Mouse (Mus musculus) midbrain, embryonic 11.5 days (tissue): ENCODE results near the gene H2al2c. TPM values are rescaled to one million over a fixed set of nuclear protein-coding genes. Genes with fewer than 3 reads are reported as not detected.
"Not testable (repeated sequence)": the region's sequence is repeated elsewhere in the genome, so short reads cannot be mapped to it uniquely, and the experiment has no call there.

ENCODE experiments used
- ATAC-seq: fragments of 200-750 bp; cut with Nextera tagmentation; 2 replicates; pipeline ENCODE4 v1.8.0; 2017; ENCODE audit warnings: moderate TSS enrichment, moderate library complexity; ENCODE audit not compliant: low FRiP score
- DNase-seq: peaks from one replicate; pipeline ENCODE4 v3.0.0; 2015; ENCODE audit warnings: low spot score; ENCODE audit errors: missing footprints
- H3K27ac ChIP-seq: fragments of 300-500 bp; sonication (generic); 2 replicates; pipeline ENCODE4 v1.5.1; 2014; ENCODE audit warnings: low read depth, low read length
- H3K27me3 ChIP-seq: fragments of 300-500 bp; sonication (generic); 2 replicates; pipeline ENCODE4 v1.6.1; 2014; ENCODE audit warnings: mild to moderate bottlenecking, low read length, moderate library complexity, mixed read lengths; ENCODE audit not compliant: control insufficient read depth, insufficient read depth
- H3K36me3 ChIP-seq: fragments of 300-500 bp; sonication (generic); 2 replicates; pipeline ENCODE4 v1.6.1; 2014; ENCODE audit warnings: mild to moderate bottlenecking, low read length, moderate library complexity, mixed read lengths; ENCODE audit not compliant: control insufficient read depth, insufficient read depth
- H3K4me1 ChIP-seq: fragments of 300-500 bp; sonication (generic); 2 replicates; pipeline ENCODE4 v1.6.1; 2014; ENCODE audit warnings: low read length; ENCODE audit not compliant: control insufficient read depth, insufficient read depth
- H3K4me2 ChIP-seq: fragments of 300-500 bp; sonication (generic); 2 replicates; pipeline ENCODE4 v1.6.1; 2014; ENCODE audit warnings: mild to moderate bottlenecking, moderate library complexity
- H3K4me3 ChIP-seq: fragments of 300-500 bp; sonication (generic); 2 replicates; pipeline ENCODE4 v1.5.1; 2014; ENCODE audit warnings: low read depth, low read length
- H3K9ac ChIP-seq: fragments of 300-500 bp; sonication (generic); 2 replicates; pipeline ENCODE4 v1.6.1; 2014; ENCODE audit warnings: low read length
- H3K9me3 ChIP-seq: fragments of 300-500 bp; sonication (generic); 2 replicates; pipeline ENCODE4 v1.6.1; 2016; ENCODE audit warnings: low read length; ENCODE audit not compliant: control insufficient read depth
- WGBS: fragments of 180-500 bp; shearing (Covaris S2); extraction: QIAGEN DNeasy Blood & Tissue Kit; methylation state at CpG from one replicate; pipeline ENCODE4 v1.1.7; 2014; 5-methylcytosine and 5-hydroxymethylcytosine counted together
- polyA plus RNA-seq: library from polyadenylated mRNA; unstranded; fragments of >200 nt; fragmentation: Nextera tagmentation; extraction: Ambion mirVana; gene quantifications from 2 replicates; pipeline ENCODE4 v1.2.1, GENCODE M21; 2014

Gene H2al2c
- not detected in 2 replicates for polyA plus RNA-seq

DNA sequence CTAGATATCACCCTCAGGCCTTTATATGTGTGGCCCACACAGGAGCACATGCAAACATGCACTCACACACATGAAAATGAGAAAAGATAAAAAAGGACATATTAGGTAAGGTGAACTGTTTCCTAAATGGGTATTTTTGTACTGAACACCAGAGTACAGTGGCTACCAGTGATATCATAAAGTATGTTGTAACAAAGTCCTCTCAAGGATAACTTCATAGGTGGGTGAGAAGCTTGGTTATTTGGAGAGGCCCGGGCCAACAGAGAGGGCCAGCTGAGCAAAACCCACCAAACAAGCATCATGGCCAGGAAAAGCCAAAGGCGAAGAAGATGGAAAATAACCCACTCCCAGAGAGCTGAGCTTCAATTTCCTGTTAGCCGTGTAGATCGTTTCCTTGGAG lies at the start of gene H2al2c:
Gene H2al2c (plus strand): TSS at position 301 of the 400 bp plus-strand sequence.
- no CpG with 5 or more reads among the region's 4 CpGs for WGBS
- H3K36me3 ChIP-seq, H3K9ac ChIP-seq, ATAC-seq, H3K9me3 ChIP-seq, H3K27me3 ChIP-seq, H3K4me2 ChIP-seq, H3K27ac ChIP-seq, H3K4me1 ChIP-seq, H3K4me3 ChIP-seq, DNase-seq: not testable (repeated sequence)

Other genes with a start within 250 kb of the H2al2c start
- not detected in 2 replicates for gene Sry, start 64.6 kb downstream of the H2al2c start, polyA plus RNA-seq
- gene H2al2b, start 121.6 kb downstream of the H2al2c start, polyA plus RNA-seq: not detected in 2 replicates
- gene Gm4064, start 197.1 kb downstream of the H2al2c start, polyA plus RNA-seq: not detected in 2 replicates
- not detected in 2 replicates for gene Rbmy, start 231.6 kb downstream of the H2al2c start, polyA plus RNA-seq
- gene Gm10256, start 231.6 kb downstream of the H2al2c start, polyA plus RNA-seq: not detected in 2 replicates